Mouse (Mus musculus) hindbrain, embryonic 10.5 days (tissue): ENCODE data around the gene Snapc5. TPM values are rescaled to one million over a fixed set of nuclear protein-coding genes. Genes with fewer than 3 reads are reported as not detected.
A peak's percentile ranks its signal among the peaks of the same experiment; 100 is the strongest.
"Not testable (repeated sequence)": the region's sequence is repeated elsewhere in the genome, so short reads cannot be mapped to it uniquely, and the experiment has no call there.

Source experiments
- DNase-seq: peaks from one replicate; pipeline ENCODE4 v3.0.0-alpha.2; 2017; ENCODE audit warnings: low spot score
- H3K27ac ChIP-seq: fragments of 300-500 bp; sonication (generic); 2 replicates; pipeline ENCODE4 v1.5.1; 2016; ENCODE audit warnings: mild to moderate bottlenecking, moderate library complexity
- H3K27me3 ChIP-seq: fragments of 300-500 bp; sonication (generic); 2 replicates; pipeline ENCODE4 v1.6.1; 2016; ENCODE audit warnings: mild to moderate bottlenecking; ENCODE audit not compliant: poor library complexity, insufficient read depth, severe bottlenecking
- H3K36me3 ChIP-seq: fragments of 300-500 bp; sonication (generic); 2 replicates; pipeline ENCODE4 v1.6.1; 2016; ENCODE audit warnings: mild to moderate bottlenecking, moderate library complexity
- H3K4me1 ChIP-seq: fragments of 300-500 bp; sonication (generic); replicated peaks from 2 replicates; pipeline ENCODE4 v1.6.1; 2016; ENCODE audit warnings: mild to moderate bottlenecking
- H3K4me3 ChIP-seq: fragments of 300-500 bp; sonication (generic); 2 replicates; pipeline ENCODE4 v1.5.1; 2016; ENCODE audit warnings: mild to moderate bottlenecking, moderate library complexity
- H3K9me3 ChIP-seq: fragments of 300-500 bp; sonication (generic); 2 replicates; pipeline ENCODE4 v1.6.1; 2016; ENCODE audit warnings: mild to moderate bottlenecking, moderate library complexity
- WGBS: fragments of 180-500 bp; shearing (Covaris S2); methylation state at CpG from one replicate; pipeline ENCODE4 v1.1.7; 2016; 5-methylcytosine and 5-hydroxymethylcytosine counted together
- polyA plus RNA-seq: library from polyadenylated mRNA; unstranded; fragments of >200 nt; fragmentation: Nextera tagmentation; extraction: Ambion mirVana; gene quantifications from 2 replicates; pipeline ENCODE4 v1.2.1, GENCODE M21; 2016

The Snapc5 gene
- polyA plus RNA-seq: 38.3 and 39.8 TPM in 2 replicates

DNA sequence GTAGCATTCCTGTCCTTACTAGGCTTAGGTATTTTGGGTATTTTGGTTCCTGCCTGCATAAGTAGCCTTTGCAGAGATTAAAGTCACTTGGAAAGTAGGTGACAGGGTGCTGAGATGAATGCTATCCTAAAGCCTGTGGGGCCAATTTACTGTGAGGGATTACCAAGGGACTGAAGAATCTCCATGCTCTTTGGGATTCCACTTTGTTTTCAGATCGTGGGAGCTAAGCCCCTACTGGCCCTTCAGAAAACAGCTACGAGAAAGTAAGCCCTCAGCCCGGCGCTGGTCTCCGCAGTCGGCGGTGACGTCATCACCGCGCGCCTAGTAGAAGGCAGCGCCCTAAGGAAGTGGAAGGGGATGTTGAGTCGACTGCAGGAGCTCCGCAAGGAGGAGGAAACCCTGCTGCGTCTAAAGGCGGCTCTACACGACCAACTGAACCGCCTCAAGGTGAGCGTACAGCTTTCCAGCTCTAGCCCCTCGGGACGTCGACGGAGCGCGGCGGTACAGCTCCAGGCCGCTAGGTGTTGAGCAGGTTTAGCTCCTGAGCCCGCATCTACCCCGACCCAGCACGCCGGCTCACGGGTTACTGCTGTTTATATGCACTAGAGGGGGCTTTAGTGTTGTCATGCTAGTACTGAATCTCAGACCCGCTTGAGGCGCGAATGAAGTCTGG is at the start of gene Snapc5:
Gene Snapc5, plus strand, starts transcription at position 301 of the 673 bp plus-strand sequence.
- Histone ChIP-seq H3K27me3 (no peaks in the 10 kb centered on the region), H3K9me3 (no peaks in the 10 kb centered on the region), H3K4me1 (peaks cover 34% of the 10 kb centered on the region), H3K4me3 (peak within 1 kb of the TSS; percentile 73), H3K36me3 (peaks cover 86% of the 10 kb centered on the region), H3K27ac (peak within 1 kb of the TSS; percentile 86)
- under 1% methylated on average over 35 of the region's 35 CpGs for WGBS
- DNase-seq: peak; percentile 92

DNA sequence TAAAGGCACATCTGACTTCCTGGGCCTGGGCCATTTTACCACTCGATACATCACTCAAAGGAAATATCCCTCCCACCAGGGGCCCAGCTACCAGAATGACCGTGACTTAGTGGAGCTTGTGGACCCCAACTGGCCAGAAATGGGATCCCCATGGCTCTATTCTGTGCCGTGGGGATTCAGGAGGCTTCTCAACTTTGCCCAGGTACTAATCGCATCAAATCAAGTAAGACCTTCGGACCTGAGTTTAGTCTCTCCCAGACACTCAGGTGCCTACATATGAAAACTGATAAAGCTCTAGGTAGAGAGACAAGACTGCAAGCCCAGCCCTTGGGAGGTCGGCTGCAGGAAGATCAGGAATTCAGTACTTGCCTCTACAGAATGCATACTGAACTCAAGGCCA is 47.5 kb upstream of the Snapc5 start:
- no peak overlapping the region for H3K27ac ChIP-seq
- no peak for DNase-seq
- H3K27me3 ChIP-seq: no peaks in the 10 kb centered on the region
- H3K4me1 ChIP-seq: no peaks in the 10 kb centered on the region
- H3K4me3 ChIP-seq: no peak overlapping the region
- WGBS: 84% methylated on average over 6 of the region's 6 CpGs
- no peaks in the 10 kb centered on the region for H3K9me3 ChIP-seq
- H3K36me3 ChIP-seq: peaks cover 11% of the 10 kb centered on the region

- WGBS: 13% methylated on average over 6 of the region's 6 CpGs
- DNase-seq: peak; percentile 35
- peaks cover 69% of the 10 kb centered on the region for H3K36me3 ChIP-seq
- H3K4me1 ChIP-seq, H3K27ac ChIP-seq, H3K27me3 ChIP-seq, H3K9me3 ChIP-seq, H3K4me3 ChIP-seq: not testable (repeated sequence)
These were observed 40.2 kb upstream of the Snapc5 start for GRCm38 (mm10) chr9:64138896-64139295.

DNA sequence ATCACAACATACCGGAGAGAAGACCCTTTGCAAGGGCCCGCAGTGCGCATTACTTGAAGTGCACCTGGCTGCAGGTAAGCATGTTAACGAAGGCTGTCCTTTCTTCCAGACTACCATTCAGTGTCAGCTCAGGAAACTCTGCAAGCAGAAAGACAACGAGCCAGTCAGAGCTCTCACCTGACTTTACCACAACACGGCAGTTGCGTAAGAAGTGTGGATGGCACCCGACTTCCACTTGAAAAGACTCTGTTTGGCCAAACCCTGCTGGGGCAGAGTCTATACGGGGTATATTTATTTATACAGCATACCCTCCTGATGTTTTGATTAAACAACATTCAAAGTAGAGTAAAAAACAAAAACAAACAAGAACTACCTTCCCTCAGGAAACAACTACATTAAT is 39.2 kb upstream of the Snapc5 start:
- Histone ChIP-seq H3K27me3 (no peaks in the 10 kb centered on the region), H3K4me3 (no peak overlapping the region), H3K36me3 (peaks cover 76% of the 10 kb centered on the region), H3K9me3 (no peaks in the 10 kb centered on the region), H3K4me1 (no peaks in the 10 kb centered on the region), H3K27ac (no peak overlapping the region)
- DNase-seq: no peak
- 94% methylated on average over 9 of the region's 9 CpGs for WGBS

GRCm38 (mm10) chr9:64156641-64157040 is 22.4 kb upstream of the Snapc5 start:
- Histone ChIP-seq H3K36me3 (peaks cover 99% of the 10 kb centered on the region), H3K9me3 (no peaks in the 10 kb centered on the region), H3K4me3 (no peak overlapping the region), H3K4me1 (no peaks in the 10 kb centered on the region), H3K27ac (no peak overlapping the region), H3K27me3 (no peaks in the 10 kb centered on the region)
- no peak for DNase-seq
- 80% methylated on average over 1 of the region's 1 CpGs for WGBS

GRCm38 (mm10) chr9:64160471-64160870 is 18.6 kb upstream of the Snapc5 start:
- 94% methylated on average over 5 of the region's 5 CpGs for WGBS
- H3K9me3 ChIP-seq: no peaks in the 10 kb centered on the region
- H3K4me3 ChIP-seq: no peak overlapping the region
- no peak for DNase-seq
- no peak overlapping the region for H3K27ac ChIP-seq
- peaks cover 96% of the 10 kb centered on the region for H3K36me3 ChIP-seq
- H3K27me3 ChIP-seq: no peaks in the 10 kb centered on the region
- H3K4me1 ChIP-seq: no peaks in the 10 kb centered on the region

DNA sequence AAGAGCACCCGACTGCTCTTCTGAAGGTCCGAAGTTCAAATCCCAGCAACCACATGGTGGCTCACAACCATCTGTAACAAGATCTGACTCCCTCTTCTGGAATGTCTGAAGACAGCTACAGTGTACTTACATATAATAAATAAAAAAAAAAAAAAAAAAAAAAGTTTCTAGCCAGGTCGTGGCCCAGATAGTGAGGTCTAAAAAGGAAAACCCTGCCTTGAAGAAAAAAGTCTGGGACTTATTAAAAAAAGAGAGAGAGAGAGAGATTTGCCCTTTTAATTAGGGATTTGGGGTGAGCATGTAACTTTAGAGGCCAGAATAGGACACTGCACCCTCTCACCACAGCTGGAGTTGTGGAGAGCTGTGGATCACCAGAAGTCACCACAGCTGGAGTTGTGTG is 9.1 kb upstream of the Snapc5 start:
- not testable (repeated sequence) for H3K27me3 ChIP-seq, H3K27ac ChIP-seq, H3K9me3 ChIP-seq, DNase-seq, H3K4me3 ChIP-seq
- H3K4me1 ChIP-seq: peaks cover 25% of the 10 kb centered on the region
- WGBS: 91% methylated on average over 3 of the region's 3 CpGs
- peaks cover 34% of the 10 kb centered on the region for H3K36me3 ChIP-seq

- DNase-seq: no peak
- Histone ChIP-seq H3K4me1 (peaks cover 28% of the 10 kb centered on the region), H3K27ac (peak overlapping the region; percentile 97), H3K9me3 (no peaks in the 10 kb centered on the region), H3K36me3 (peaks cover 38% of the 10 kb centered on the region), H3K27me3 (no peaks in the 10 kb centered on the region), H3K4me3 (peak overlapping the region; percentile 96)
- WGBS: 3% methylated on average over 18 of the region's 18 CpGs
These were observed 6.8 kb upstream of the Snapc5 start for GRCm38 (mm10) chr9:64172145-64172815.

DNA sequence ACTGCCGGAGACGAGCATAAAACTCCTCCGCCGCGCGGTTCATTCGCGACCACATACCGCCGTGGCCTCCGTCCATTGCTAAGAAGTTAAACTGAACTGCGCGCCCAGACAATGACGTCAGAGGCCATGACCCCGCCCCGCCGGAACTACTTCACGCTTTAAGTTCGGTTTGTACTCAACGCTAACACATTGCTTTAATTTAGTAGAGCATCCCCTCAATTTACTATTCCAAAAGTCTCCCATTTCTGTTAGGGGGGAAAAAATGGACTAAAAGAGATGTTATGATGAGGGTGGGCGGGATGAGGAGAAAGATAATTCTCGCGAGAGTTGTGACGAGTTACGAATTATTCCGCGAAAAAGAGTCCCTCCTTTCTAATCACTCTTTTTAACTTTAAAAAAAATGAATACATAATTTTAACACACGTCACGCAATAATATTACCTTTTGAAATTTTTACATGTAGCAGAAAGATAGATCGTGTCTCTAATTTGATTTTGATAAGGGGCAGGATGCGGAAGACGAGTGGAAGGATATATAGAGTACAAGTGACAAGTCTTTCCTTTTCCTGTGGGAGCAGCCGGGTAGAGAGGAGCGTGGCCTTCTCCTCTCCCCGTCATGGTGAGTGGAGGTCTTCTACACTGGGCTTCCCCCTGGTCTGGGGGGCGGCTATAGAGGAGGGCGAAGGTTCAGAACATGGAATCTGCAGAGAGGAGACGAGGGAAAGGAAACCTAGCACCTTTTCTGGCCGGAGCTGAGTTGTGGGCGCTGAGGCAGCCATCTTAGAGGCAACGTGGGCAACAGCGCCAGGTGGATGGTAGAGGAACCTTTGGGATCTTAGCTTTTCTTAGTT is 6.0 kb upstream of the Snapc5 start, which contains the start of the genes Zwilch and Rpl4:
Gene Zwilch, minus strand, starts transcription at position 289 of the 850 bp plus-strand sequence.
Gene Rpl4, plus strand, starts transcription at position 560 of the 850 bp plus-strand sequence.
- Histone ChIP-seq H3K36me3 (peaks cover 45% of the 10 kb centered on the region), H3K9me3 (no peaks in the 10 kb centered on the region), H3K27me3 (no peaks in the 10 kb centered on the region), H3K27ac (peak within 1 kb of the TSS; percentile 97), H3K4me3 (peak within 1 kb of the TSS; percentile 96), H3K4me1 (peaks cover 28% of the 10 kb centered on the region)
- WGBS: under 1% methylated on average over 42 of the region's 42 CpGs
- DNase-seq: peak; percentile 84

GRCm38 (mm10) chr9:64173666-64174220 is 5.3 kb upstream of the Snapc5 start:
- H3K9me3 ChIP-seq: no peaks in the 10 kb centered on the region
- peaks cover 48% of the 10 kb centered on the region for H3K36me3 ChIP-seq
- H3K27me3 ChIP-seq: no peaks in the 10 kb centered on the region
- H3K27ac ChIP-seq: peak overlapping the region; percentile 97
- WGBS: under 1% methylated on average over 16 of the region's 16 CpGs
- no peak for DNase-seq
- peaks cover 35% of the 10 kb centered on the region for H3K4me1 ChIP-seq
- peak overlapping the region; percentile 96 for H3K4me3 ChIP-seq

GRCm38 (mm10) chr9:64174341-64174740 is 4.7 kb upstream of the Snapc5 start:
- H3K27ac ChIP-seq: peak overlapping the region; percentile 97

GRCm38 (mm10) chr9:64174766-64175165 is 4.3 kb upstream of the Snapc5 start:
- H3K27me3 ChIP-seq: no peaks in the 10 kb centered on the region
- H3K4me1 ChIP-seq: peaks cover 45% of the 10 kb centered on the region
- peaks cover 46% of the 10 kb centered on the region for H3K36me3 ChIP-seq
- WGBS: 75% methylated on average over 8 of the region's 8 CpGs
- DNase-seq: no peak
- H3K27ac ChIP-seq: no peak overlapping the region
- peak overlapping the region; percentile 96 for H3K4me3 ChIP-seq
- H3K9me3 ChIP-seq: no peaks in the 10 kb centered on the region

More at GRCm38 (mm10) chr9:64174341-64174740, 4.7 kb upstream of the Snapc5 start:
- H3K4me3 ChIP-seq: peak overlapping the region; percentile 96
- H3K9me3 ChIP-seq: no peaks in the 10 kb centered on the region
- H3K36me3 ChIP-seq: peaks cover 46% of the 10 kb centered on the region
- H3K27me3 ChIP-seq: no peaks in the 10 kb centered on the region
- peaks cover 40% of the 10 kb centered on the region for H3K4me1 ChIP-seq
- no peak for DNase-seq
